Mouse (Mus musculus) forebrain, postnatal 0 days (tissue): Measurements from ENCODE around the gene RPS10-NUDT3. TPM values are rescaled to one million over a fixed set of nuclear protein-coding genes. Genes with fewer than 3 reads are reported as not detected.

ENCODE experiments used
- ATAC-seq: fragments of 200-750 bp; cut with Nextera tagmentation; 2 replicates; pipeline ENCODE4 v1.8.0; 2017; ENCODE audit warnings: mild to moderate bottlenecking, moderate library complexity
- DNase-seq: peaks from one replicate; pipeline ENCODE4 v3.0.0-alpha.2; 2015
- H3K27ac ChIP-seq: fragments of 300-500 bp; sonication (generic); 2 replicates; pipeline ENCODE4 v1.5.1; 2014; ENCODE audit warnings: low read depth, mild to moderate bottlenecking, antibody characterized with exemption, low read length, moderate library complexity, mixed read lengths
- H3K27me3 ChIP-seq: fragments of 300-500 bp; sonication (generic); 2 replicates; pipeline ENCODE4 v1.6.1; 2014; ENCODE audit warnings: mild to moderate bottlenecking, low read length, mixed read lengths; ENCODE audit not compliant: insufficient read depth
- H3K36me3 ChIP-seq: fragments of 300-500 bp; sonication (generic); 2 replicates; pipeline ENCODE4 v1.6.1; 2014; ENCODE audit warnings: mild to moderate bottlenecking, moderate library complexity; ENCODE audit not compliant: insufficient read depth
- H3K4me1 ChIP-seq: fragments of 300-500 bp; sonication (generic); 2 replicates; pipeline ENCODE4 v1.6.1; 2014; ENCODE audit warnings: antibody characterized with exemption; ENCODE audit not compliant: insufficient read depth
- H3K4me2 ChIP-seq: fragments of 300-500 bp; sonication (generic); 2 replicates; pipeline ENCODE4 v1.6.1; 2014; ENCODE audit warnings: low read depth, mild to moderate bottlenecking, moderate library complexity
- H3K4me3 ChIP-seq: fragments of 300-500 bp; sonication (generic); 2 replicates; pipeline ENCODE4 v1.5.1; 2014; ENCODE audit warnings: low read depth, low read length, mixed read lengths
- H3K9ac ChIP-seq: fragments of 300-500 bp; sonication (generic); 2 replicates; pipeline ENCODE4 v1.6.1; 2014; ENCODE audit warnings: mild to moderate bottlenecking
- H3K9me3 ChIP-seq: fragments of 300-500 bp; sonication (generic); 2 replicates; pipeline ENCODE4 v1.6.1; 2016; ENCODE audit warnings: low read length
- CTCF ChIP-seq: sonication (generic); IDR thresholded peaks from 2 replicates; pipeline ENCODE4 v1.5.1; 2016; ENCODE audit warnings: antibody characterized with exemption, control low read depth, low read depth
- WGBS: fragments of 180-500 bp; shearing (Covaris S2); extraction: QIAGEN DNeasy Blood & Tissue Kit; methylation state at CpG from one replicate; pipeline ENCODE4 v1.1.7; 2014; 5-methylcytosine and 5-hydroxymethylcytosine counted together
- polyA plus RNA-seq: library from polyadenylated mRNA; unstranded; fragments of >200 nt; fragmentation: Nextera tagmentation; extraction: Ambion mirVana; gene quantifications from 2 replicates; pipeline ENCODE4 v1.2.1, GENCODE M21; 2015
- total RNA-seq: library from RNA; depleted of rRNA; stranded (reverse); fragments of >200 nt; gene quantifications from 2 replicates; pipeline ENCODE4 v1.2.3, GENCODE M21; 2014

Gene RPS10-NUDT3
- total and polyA plus RNA-seq, 2 experiments from 2014 or later, result not detected

DNA sequence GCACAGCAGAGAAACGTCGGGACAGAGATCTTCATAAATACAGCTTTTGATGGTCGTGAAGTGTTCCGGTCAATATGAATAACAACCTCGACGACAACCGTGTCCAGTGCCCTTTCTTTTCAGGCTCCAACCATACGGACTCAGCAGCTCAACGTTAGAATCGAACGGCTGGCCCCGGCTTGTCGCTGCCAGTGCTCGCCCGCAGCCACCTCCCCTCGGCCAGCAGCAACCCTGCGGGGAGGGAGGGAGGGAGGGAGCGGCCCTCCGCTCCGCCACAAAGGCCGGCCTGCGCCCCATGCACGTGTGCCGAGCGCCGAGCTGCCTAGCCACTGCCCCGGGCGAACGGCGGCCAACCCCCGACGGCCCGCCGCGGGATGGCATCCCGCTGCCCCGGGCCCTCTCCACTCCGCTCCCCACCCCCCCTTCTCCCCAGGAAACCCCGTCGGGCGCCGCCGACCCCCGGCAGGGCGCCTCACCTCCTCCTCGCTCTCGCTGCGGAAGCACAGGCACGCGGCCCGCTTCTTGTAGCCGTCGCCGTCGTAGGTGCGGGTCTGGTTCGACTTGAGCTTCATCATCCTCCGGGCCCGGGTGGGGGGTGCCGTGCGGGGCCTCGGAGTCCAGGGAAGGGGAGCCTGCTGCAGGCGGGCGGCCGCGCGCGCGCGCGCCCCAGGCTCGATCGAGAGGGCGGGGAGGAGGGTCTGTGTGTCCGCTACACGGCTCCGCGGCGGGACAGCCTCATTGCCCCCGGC is 12.2 kb downstream of the RPS10-NUDT3 start:
- H3K9ac ChIP-seq, result peak overlapping the region; percentile 99
- peaks cover 6% of the 10 kb centered on the region for H3K4me1 ChIP-seq
- no peak for TF ChIP-seq CTCF
- 4% methylated on average over 50 of the region's 80 CpGs for WGBS
- no peaks in the 10 kb centered on the region for H3K36me3 ChIP-seq
- DNase-seq (no peak), ATAC-seq (peak; percentile 47)
- no peaks in the 10 kb centered on the region for H3K9me3 ChIP-seq
- H3K27ac ChIP-seq, result peak overlapping the region; percentile 98
- H3K4me2 ChIP-seq, result peak overlapping the region; percentile 73
- H3K27me3 ChIP-seq, result no peaks in the 10 kb centered on the region
- H3K4me3 ChIP-seq, result peak overlapping the region; percentile 97

DNA sequence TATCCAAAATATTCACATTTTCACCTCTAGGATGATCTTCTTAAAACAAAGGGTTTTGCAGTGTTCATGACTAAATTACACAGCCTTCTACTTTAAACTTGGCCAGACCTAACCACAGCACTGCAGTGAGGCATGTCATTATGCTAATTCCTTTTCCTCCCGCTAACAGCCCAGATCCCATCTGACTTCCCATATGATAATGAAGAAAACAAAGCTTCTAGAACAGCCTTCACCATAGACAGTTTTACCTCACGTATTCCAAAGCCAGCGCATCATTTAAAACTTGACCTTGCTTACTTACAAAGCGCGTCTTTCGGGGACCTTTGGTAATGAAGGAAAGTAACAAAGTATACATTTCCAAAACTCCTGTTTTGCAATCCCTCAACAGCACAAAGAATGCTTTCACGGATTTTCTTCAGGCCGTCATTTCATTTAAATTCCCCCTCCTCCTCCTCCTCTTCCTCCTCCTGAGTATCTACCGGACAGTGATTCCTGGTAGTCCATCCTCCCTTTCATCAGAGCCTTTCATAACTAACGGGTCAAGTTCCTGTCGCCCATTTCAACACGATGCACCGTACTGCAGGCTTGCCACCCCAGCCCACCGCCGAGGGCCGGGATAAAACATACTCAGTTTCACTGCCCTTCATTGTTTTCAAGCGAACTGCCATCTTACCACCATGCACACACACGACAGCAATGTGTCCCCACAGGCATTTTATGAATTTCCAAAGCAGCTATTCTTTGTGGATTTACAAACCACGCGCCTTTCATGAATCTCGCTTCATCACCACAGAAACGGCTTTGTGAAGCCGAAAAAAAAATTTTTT is 13.1 kb downstream of the RPS10-NUDT3 start:
- TF ChIP-seq CTCF, result no peak
- peak overlapping the region; percentile 73 for H3K4me2 ChIP-seq
- peak overlapping the region; percentile 97 for H3K4me3 ChIP-seq
- 0 out of 2 replicates have a peak, but pooled peaks cover 3% of the 10 kb centered on the region for H3K36me3 ChIP-seq
- peak overlapping the region; percentile 99 for H3K9ac ChIP-seq
- ATAC-seq (peak; percentile 49), DNase-seq (peak; percentile 71)
- no peaks in the 10 kb centered on the region for H3K27me3 ChIP-seq
- H3K4me1 ChIP-seq, result peaks cover 6% of the 10 kb centered on the region
- no peaks in the 10 kb centered on the region for H3K9me3 ChIP-seq
- under 1% methylated on average over 23 of the region's 23 CpGs for WGBS
- peak overlapping the region; percentile 98 for H3K27ac ChIP-seq

DNA sequence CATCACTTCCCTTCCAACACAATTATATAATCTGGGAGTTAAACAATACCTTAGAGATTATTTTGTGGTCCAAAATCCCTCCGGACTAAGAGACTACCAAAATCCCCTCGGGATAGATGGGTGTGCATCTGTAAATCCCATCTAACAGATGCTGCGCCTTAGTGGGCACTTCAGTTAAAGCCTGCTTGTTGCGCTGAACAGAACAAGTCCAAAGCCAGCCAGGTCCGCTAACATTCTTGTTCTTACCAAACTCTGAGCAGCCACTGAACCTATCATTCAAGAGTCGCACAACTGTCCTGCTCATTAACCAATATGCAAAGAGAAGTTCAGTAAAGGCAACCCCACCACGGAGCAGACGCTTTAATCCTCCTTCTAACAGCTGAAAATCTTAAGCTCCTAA is 13.9 kb downstream of the RPS10-NUDT3 start:
- Histone ChIP-seq H3K9ac (peak overlapping the region; percentile 99), H3K36me3 (0 out of 2 replicates have a peak, but pooled peaks cover 6% of the 10 kb centered on the region), H3K4me1 (peaks cover 6% of the 10 kb centered on the region), H3K27ac (peak overlapping the region; percentile 98; the same call in 1 of the 2 replicates), H3K9me3 (no peaks in the 10 kb centered on the region), H3K4me3 (peak overlapping the region; percentile 97), H3K27me3 (no peaks in the 10 kb centered on the region), H3K4me2 (peak overlapping the region; percentile 73)
- 15% methylated on average over 8 of the region's 8 CpGs for WGBS
- no peak for TF ChIP-seq CTCF
- ATAC-seq (no peak), DNase-seq (no peak)

DNA sequence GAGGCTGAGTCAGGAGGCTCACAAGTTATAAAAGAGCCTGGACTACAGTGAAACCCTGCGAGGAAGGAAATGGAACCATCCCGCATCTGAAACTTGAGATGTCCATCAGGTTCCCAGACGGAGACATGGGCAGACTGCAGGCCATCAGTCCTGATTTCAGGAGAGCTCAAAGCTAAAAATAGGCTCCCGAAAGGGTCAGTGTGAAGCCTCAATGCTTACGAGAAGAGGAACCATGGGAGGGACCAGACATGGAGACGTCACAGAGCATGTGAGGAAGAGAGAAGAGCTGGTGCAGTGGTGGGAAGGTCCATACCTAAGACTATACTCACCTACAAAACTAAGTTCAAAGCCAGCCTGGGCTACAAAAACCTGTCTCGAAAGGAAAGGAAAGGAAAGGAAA is 19.6 kb downstream of the RPS10-NUDT3 start:
- no peak for DNase-seq
- no peak overlapping the region for H3K27ac ChIP-seq
- H3K4me2 ChIP-seq, result no peak overlapping the region
- no peak overlapping the region for H3K4me3 ChIP-seq
- 78% methylated on average over 7 of the region's 7 CpGs for WGBS
- H3K9me3 ChIP-seq, result no peaks in the 10 kb centered on the region
- H3K4me1 ChIP-seq, result peaks cover 15% of the 10 kb centered on the region
- no peak overlapping the region for H3K9ac ChIP-seq
- TF ChIP-seq CTCF, result no peak
- no peaks in the 10 kb centered on the region for H3K27me3 ChIP-seq
- H3K36me3 ChIP-seq, result 0 out of 2 replicates have a peak, but pooled peaks cover 6% of the 10 kb centered on the region
- ATAC-seq, result no peak

DNA sequence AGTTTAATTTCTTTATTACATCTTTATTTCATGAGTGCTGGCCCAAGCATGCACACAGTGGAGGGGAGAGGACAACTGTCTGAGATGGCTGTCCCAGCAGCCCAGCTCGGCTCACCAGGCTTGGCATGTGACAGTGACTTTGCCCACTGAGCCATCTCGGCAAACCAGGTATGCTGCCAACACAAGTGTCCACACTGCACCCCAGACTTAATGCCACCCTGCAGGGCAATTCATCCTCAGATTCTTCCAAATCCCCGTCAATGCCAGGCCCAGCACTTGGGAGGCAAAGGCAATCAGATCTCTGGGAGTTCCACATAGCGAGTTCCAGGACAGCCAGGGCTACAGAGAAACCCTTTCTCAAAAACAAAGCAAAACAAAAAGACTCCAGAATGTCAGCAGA is 22.0 kb downstream of the RPS10-NUDT3 start:
- H3K4me3 ChIP-seq, result no peak overlapping the region
- no peak for DNase-seq
- no peak overlapping the region for H3K9ac ChIP-seq
- H3K4me1 ChIP-seq, result peaks cover 20% of the 10 kb centered on the region
- H3K4me2 ChIP-seq, result no peak overlapping the region
- no peaks in the 10 kb centered on the region for H3K27me3 ChIP-seq
- no peaks in the 10 kb centered on the region for H3K9me3 ChIP-seq
- no peak overlapping the region for H3K27ac ChIP-seq
- H3K36me3 ChIP-seq, result peaks cover 10% of the 10 kb centered on the region
- WGBS, result 57% methylated on average over 4 of the region's 4 CpGs
- no peak for TF ChIP-seq CTCF
- no peak for ATAC-seq

DNA sequence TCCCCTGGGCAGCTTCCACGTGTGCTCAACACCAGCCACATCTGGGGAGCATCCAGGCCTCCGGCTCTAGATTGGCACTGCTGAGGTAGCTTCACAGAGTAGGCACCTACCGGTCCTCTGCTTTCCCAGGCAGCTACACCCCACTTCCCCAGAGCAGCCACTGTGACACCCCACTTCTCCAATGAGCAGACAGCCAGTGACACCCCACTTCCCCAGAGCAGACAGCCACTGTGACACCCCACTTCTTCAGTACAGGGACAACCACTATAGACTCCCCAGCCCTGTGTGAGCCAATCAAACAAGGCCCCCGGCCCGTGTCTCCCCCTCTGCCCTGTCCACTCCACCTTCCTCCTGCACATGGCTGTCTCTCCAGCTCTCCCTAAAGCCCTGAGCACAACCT is 23.0 kb downstream of the RPS10-NUDT3 start:
- ATAC-seq (no peak), DNase-seq (no peak)
- Histone ChIP-seq H3K36me3 (peaks cover 10% of the 10 kb centered on the region), H3K27me3 (no peaks in the 10 kb centered on the region), H3K4me1 (peaks cover 20% of the 10 kb centered on the region), H3K9me3 (no peaks in the 10 kb centered on the region), H3K9ac (no peak overlapping the region), H3K4me3 (no peak overlapping the region), H3K27ac (no peak overlapping the region), H3K4me2 (no peak overlapping the region)
- TF ChIP-seq CTCF, result no peak
- WGBS, result 84% methylated on average over 5 of the region's 5 CpGs

DNA sequence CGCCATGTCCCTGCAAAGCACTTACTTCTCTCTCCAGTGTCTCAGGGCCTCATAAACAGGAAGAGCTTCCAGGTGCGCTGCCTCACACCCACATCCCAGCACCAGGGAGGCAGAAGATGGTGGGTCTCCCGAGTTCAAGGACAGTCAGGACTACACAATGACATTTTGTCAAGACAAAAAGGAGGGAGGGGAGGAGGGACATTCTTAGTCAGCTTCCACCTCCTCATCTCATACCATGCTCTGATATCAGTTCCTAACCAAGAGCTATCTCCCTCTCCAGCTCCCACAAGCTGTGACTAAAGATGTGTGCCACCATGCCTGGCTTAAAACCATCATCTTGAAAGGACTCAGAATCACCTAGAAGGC is 23.5 kb downstream of the RPS10-NUDT3 start:
- Histone ChIP-seq H3K27ac (peak overlapping the region; percentile 16; the same call in 1 of the 2 replicates), H3K4me1 (peaks cover 20% of the 10 kb centered on the region), H3K4me3 (no peak overlapping the region), H3K9ac (no peak overlapping the region), H3K36me3 (peaks cover 6% of the 10 kb centered on the region), H3K4me2 (no peak overlapping the region), H3K9me3 (no peaks in the 10 kb centered on the region), H3K27me3 (no peaks in the 10 kb centered on the region)
- WGBS, result 62% methylated on average over 3 of the region's 3 CpGs
- DNase-seq (no peak), ATAC-seq (no peak)
- no peak for TF ChIP-seq CTCF
